Mouse (Mus musculus): ENCODE measurements around the gene Psmb3.
"Not testable (repeated sequence)": the region's sequence is repeated elsewhere in the genome, so short reads cannot be mapped to it uniquely, and the experiment has no call there.

Psmb3 gene

DNA sequence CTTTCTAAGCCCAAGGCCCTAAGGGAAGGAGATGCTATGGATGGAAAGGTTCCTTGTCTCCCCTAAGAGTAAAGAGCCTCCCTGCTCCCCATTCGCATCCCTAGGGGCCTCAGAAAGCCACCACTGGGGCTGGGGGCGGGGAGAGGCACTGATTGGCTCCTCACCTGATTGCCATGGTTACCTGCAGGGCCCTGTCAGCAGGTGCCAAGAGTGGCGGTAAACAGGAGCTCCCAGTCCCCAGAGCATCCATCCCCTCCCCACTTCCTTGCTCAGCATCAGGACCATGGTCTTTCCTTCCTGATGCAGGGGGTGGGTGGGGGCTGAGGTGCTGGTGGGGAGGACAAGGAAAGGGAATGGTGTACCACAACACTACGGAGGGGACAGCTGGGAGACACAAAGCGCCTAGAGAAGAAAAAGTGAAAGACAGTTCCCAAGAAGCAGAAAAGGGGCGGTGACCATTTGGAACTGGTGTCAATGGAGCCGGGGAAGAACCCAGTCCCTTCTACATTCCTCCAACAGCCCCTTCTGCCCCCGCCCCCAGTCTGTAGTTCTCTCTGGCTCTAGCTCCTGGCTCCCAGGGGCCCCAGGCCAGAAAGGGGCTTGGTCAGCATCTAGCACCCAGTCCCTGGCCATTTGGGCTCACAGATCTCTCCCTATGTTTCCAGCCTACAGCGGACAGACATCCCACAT lies 7.3 kb upstream of the Psmb3 start:
- no peak for DNase-seq (ENCODE audit: low spot score)

DNA sequence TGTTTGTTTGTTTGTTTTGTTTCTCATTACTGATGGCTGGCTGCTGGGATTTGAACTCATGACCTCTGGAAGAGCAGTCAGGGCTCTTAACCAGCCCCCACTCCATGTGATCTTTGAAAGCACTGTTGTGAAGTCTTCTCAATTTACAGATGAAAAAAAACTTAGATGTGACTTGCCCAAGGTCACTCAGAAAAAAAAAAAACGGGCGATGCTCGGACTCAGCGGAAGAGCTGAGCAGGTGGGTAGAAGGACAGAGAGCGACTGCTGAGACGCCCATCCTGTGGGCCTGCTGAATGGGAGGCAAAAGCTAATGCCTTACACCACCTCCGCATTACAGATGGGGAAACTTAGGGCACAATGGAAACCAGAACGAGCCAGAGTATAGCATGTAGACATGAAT lies 6.5 kb upstream of the Psmb3 start:
- no peak for DNase-seq (ENCODE audit: low spot score)

DNA sequence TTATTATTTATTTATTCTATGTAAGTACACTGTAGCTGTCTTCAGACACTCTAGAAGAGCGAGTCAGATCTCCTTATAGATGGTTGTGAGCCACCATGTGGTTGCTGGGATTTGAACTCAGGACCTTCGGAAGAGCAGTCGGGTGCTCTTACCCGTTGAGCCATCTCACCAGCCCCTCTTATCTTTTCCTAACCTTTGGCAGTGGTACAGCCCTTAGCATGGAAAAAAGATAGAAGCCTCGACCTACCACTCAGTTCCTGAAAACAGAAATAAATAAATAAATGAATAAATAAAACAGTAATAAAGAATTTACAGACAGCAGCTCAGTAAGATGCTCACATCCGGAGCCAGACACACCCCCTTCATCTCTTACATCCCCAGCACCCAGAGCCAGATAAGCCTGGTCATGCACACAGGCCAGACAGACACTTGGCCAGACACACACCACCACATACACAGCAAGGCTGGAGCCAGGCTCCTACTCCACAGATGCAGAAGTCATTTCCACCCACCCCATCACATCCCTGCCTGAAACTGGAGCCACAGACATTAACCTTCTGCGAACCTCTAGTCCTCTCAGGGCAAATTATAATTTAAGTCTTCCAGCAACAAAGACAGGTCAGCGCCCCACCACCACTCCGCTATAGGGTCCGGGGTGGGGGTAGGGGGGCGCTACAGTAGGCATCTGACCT lies 5.9 kb upstream of the Psmb3 start:
- DNase-seq (ENCODE audit: low spot score): no peak

DNA sequence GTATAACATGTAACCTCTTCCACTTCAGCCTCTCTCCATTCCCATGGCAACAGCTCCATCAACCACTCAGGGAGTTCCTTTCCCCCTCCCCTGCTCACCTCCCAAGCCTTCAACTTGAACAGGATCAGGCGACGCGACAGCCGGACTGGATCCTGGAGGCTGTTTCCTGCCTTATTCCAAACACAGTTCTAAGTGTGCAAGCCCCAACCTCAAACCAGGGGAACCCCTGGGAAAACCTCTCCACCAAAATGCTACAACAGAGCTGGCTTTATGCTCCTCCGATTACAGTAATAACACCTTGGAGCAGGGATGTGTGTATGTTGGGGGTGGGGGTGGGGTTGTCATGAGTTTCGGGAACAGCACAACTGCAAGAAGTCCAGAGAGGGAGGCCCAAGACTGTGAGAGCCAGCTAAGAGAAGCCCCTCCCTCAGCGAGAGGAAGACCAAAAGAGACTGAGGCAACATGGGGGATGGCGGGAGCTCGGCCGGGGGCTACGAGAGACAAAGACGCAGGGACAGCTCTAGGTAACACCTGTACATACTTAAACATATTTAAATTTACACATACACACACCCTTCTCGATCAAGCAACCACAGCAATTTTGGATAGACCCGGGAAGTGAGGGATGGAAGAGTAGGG lies 5.2 kb upstream of the Psmb3 start:
- no peak for DNase-seq (ENCODE audit: low spot score)

DNA sequence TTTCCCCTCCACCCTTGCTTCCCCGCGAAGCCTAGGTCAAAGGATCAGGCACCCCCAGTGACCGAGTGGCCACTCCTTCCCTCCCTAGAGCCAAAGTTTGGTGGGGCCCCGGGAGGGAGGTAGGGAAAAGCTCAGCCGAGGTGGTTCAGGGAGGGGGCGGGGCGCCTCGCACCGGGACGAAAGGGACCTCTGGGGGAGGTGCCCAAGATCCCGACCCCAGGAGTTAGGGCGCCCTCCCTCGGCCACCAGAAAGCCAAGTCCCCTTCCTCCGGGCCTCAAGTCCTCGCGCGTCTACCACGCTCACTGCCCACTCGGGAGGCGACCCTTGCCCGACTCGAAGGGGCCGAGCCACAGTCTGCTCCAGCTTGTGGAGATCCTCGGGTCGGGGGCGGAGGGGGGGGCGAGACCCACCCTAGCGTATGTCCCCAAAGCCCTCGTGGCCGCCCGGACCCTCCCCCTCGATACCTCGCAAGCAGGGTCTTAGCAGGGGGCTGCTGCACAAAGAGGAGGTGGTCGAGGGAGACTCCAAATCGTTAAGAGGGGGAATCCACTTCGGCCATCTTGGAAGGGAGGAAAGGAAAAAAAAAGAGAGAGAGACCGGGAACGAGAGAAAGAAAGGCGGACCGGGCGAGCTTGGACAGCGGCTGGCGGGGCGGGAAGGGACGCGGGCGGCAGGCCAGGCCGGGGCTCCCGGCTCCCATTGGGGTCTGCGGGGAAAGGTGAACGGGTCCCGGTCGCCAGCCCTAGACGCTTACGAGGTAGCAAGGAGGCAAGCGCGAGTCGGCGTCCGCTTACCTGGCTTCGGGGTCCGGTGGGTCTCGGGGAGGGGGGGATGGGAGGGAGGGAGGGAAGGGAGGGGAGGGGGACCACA lies 4.2 kb upstream of the Psmb3 start:
- peak; percentile 62 for DNase-seq (ENCODE audit: low spot score)

DNA sequence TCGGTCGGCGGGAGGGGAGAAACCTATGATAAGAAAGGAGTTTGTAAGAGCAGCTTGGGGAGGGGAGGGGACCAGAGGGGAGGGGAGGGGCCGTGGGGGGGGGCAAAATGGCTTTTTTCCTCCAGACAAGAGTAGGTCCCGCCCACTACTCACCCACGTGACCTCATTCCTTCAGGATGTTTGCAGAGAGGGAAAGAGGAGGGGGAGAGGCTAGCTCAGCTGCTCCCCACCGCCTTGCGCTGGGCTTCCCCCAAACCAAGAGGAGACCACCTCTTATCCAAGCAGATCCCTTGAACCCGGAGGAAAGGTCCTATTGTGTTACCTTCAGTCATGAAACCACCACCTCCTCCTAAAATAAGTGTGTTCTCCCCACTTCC lies 3.6 kb upstream of the Psmb3 start:
- DNase-seq (ENCODE audit: low spot score): peak; percentile 62

DNA sequence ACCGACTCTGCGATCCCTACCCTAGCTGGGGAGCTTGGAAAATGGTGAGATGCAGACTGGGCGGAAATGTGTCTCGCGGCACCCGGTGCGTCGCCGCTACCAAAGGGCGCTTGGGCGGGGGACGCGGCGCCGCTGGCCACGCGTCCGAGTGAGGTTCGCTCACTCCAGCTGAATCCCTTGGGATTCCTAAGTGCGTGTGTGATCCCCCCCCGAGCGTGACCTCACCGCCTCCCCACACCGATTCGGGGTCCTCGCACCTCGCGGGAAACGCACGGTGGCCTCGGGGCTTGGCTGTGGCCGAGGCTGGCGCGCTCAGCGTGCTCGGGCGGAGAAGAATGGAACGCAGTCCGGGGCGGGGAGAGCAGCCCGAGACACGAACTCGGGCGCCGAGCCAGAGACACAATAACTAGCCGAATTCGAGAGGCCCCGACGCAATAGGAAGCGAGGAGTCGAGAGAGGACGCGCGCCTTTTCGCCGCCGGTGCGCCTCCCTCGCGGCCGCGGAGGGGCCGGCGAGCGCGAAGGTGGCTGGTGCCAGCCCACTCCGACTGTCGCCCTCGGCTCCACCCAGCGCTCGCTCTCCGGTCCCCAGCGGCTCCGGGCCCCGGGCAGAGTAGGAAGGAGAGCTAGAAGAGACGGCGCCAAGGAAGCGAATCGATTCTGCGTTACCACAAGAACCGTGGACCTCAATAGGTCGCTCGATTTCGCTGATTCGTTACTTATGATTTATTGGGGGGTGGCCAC lies 3.0 kb upstream of the Psmb3 start, which contains the start of gene Pcgf2:
Gene Pcgf2 (minus strand): TSS at position 495 of the 743 bp plus-strand sequence.
- DNase-seq (ENCODE audit: low spot score): peak; percentile 72

DNA sequence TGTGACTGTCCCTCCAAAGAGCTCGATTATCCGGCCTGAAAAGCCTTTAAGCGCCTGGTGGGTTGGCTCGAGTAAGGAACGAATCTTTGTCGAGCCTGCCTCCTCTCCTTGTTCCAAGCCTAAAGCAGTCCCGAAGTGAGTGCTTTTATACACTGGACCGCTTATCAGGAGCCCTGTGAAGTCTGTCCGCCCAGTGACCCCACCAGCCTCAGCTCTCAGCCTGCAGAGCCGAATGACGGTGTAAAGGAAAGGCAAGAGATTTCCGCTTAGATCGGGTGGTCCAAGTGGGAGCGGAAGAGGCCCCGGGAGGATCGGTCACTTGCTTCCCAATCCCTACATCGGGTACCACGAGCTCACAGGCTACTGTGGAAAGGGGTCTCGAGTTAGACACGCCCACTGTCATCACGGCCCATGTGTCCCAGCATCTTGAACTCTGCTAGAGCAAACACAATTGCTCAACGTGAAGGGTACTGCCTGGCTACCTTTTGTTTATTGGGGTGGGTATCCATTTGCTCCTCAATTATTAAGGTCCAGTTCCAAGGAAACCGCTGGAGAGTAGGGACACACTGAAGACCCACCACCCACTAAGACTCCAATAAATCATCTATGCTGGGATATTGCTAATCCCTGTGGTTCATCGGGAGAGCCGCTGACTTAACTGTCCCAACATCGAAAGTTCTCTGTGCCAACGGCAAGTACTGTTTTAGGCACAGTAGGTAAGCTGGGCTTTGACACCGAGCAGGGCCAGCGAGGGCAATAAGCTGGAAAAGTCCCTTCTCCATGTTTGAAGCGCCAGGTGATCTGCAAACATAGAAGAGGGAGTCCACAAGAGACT lies 2.2 kb upstream of the Psmb3 start:
- no peak for DNase-seq (ENCODE audit: low spot score)

DNA sequence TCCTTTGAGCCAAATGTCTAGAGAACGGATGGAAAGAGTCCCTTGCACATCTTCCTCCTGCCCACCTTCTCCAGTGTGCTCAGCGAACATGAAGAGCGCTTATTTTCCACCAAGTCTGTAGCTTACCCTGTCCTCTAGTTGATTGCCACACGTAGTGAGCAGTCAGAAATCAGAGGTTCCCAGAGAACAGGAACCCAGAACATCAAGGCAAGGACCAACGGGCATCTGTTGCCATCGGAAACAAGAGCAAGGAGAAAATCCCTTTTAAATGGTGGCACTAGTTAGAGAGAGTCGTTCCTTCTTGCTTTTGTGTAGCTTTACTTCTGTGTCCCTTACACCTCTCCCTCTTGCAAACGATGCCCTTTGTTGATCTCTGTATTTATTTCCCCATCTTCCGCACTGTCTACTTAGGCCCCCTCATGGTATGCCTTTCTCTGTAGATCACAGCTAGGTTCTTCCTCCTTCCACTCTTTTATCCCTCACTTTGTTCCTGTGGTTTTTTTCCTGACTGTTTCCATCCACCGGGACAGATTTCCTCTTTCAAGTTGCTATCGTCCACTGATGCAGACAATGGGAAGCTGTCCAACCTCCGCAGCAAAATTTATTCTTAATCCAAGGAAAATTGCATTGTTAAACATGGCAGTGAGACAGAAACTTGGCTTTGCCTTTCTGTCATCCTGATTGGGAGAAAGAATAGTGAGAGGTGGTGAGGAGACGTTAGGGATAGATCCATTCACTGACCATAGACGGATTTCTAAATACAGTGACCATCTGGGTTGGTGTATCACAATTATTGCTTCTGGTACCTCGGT lies 1.4 kb upstream of the Psmb3 start:
- no peak for DNase-seq (ENCODE audit: low spot score)

DNA sequence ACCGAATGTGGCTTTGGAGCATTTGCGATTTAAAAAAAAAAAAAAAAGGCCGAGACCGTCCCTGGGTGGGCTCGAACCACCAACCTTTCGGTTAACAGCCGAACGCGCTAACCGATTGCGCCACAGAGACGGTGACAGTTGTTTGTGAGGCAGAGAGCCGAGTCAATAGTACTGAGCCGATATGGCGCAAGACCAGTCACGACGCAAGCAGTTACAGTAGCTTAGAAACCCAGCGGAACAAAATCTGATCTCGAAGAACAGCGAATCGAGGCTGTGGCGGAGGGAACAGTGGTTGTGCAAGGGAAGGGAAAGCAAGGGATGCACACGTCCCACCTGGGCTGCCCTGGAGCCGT lies 830 bp upstream of the Psmb3 start:
- peak; percentile 94 for DNase-seq (ENCODE audit: low spot score)

DNA sequence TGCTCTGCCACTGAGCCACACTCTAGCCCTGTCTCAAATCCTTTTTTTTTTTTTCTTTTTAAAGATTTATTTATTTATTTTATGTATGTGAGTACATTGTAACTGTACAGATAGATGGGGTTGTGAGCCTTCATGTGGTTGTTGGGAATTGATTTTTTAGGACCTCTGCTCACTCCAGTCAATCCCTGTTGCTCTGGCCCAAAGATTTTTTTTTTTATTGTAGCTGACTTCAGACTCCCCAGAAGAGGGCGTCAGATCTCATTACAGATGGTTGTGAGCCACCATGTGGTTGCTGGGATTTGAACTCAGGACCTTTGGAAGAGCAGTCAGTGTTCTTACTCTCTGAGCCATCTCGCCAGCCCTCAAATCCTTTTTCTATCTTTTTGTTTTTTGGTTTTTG lies 6.9 kb downstream of the Psmb3 start:
- not testable (repeated sequence) for DNase-seq (ENCODE audit: low spot score)

DNA sequence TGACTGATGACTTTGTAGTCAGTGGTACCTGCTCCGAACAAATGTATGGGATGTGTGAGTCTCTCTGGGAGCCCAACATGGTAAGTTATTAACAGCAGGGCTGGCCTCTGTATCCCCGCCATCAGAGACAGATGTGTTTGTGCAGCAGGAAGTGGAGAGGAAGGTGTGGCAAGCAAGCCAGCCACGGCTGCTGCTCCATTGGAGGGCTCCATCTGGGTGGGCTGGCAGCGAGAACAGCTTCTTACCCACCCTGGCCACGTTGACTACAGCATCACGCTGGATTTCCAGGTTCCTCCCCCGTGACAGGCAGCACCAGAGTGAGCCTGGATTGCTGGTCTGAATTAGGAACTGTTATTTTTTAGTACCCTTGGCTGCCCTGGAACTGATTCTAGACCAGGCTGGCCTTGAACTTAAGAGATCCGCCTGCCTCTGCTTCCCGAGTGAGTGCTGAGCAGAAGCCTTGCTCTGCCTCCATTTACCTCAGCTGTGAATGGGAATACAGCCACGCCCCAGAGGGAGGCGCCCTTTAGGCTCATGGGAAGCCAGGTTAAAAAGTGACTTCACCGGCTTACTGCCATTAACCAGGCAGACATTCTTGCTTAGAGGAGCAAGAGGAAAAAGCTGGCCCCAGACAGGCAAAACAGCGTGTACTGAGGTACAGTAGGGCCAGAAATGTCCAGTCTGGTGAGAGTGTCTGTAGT lies 8.2 kb downstream of the Psmb3 start:
- no peak for DNase-seq (ENCODE audit: low spot score)

DNA sequence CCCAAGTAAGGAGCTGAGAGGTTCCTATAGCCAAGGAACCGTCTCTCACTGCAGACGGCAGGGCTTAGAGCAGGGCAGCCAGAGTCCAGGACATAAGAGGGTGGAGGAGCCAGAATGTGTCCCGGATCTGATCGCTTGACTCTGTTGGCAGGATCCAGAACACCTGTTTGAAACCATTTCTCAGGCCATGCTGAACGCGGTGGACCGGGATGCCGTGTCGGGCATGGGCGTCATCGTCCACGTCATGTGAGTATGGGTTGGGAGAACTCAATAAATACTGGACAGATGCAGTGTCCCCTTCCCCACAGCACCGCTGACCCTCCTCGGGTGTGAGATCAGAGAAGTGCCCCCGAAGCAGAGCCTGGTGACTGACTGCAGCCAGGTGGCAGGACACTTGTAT lies 9.1 kb downstream of the Psmb3 start:
- no peak for DNase-seq (ENCODE audit: low spot score)

DNA sequence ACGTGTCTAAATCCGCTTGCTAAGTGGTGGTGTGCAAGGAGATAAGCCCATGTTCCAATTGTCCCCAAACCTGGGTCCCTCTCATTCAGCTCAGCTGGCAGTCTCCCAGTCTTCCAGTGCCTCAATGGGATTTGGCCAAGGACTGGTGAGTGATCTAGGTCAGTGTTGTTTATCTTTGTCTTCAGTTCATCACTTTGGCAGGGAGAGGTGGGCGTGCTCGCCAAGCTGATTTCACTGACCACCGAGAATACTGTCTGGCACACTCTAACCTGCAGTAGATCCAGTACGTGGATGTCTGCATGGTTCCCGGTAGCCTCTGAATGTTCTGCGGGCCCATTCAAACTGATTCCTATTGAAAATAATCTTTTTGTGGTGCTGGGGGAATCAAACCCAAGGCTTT lies 10.7 kb downstream of the Psmb3 start:
- no peak for DNase-seq (ENCODE audit: low spot score)

DNA sequence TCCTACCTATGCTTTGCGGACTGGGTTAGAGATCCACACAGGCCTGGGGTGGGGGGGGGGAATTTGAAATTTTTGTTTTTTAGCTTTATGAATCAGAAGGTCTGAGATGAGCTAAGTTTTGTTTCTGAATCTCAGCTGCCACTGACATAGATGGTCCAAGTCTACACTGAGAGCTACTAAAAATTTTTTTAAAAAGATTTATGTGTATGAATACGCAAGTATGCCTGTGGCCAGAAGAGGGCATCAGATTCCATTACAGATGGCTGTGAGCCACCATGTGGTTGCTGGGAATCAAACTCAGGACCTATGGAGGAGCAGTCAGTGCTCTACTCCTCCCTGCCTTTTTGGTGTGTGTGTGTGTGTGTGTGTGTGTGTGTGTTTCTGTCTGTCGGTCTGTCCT lies 11.2 kb downstream of the Psmb3 start:
- DNase-seq (ENCODE audit: low spot score): no peak

DNA sequence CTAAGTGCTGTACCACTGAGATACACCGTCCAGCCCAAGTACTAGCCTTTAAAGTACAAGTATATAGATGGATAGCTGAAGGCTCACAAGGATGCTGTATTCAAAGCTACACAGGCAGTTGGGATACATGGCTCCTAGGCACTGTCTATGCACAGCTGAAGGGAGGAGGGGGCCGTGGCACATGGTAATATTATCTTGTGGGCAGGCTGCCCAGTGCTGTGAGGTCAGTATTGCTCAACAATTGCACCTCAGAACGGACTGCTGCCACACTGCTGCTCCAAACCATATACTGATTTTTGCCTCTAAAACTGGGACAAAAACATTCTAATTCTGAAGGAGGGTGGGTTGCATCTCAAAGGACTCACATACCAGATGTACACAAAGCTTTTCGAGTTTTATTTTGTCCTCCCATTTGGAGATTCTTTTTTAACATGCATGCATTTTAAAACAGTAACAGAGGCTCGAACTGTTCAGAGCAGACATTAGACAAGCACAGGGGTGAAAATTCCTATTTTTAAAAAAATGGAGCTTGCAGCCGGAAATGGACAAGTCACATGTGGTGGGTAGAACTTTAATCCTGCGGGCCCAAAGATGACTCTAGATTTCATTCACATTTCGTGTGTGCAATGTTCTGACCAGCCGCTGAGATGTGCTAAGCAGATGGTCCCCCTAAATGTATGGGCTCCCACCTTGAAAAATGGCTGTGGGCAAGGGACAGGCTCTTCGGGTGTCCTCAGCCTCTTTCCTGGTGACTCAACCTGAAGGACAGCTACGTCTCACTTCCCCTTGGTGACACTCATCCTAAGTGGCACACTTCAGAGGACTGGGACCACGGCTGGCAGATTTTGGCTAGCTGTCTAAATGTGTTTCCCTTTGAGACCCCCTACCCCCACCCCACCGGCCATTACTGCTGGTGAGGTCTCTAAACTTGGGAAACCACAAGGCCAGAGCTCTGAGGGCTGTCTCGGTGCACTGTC lies 11.9 kb downstream of the Psmb3 start:
- DNase-seq (ENCODE audit: low spot score): no peak

DNA sequence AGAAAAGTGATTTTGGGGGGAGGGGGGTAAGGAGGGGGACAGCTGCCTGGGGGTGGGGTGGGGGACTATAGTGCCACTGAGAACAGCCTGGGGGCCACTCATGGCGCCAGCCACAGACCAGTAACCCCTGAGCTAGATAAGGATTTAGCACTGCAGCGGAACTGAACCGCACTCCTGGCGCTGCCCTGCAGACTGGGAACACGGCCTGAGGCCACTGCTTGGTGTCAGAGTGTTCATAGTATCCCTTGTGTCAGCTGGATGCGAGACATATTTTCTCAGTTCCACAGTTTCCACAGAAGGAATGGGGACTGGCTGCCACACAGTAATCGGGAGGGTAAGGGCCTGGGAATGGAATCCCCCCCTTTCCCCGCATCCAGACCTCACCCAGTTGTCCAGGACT lies 12.8 kb downstream of the Psmb3 start:
- no peak for DNase-seq (ENCODE audit: low spot score)
